Mouse (Mus musculus) testis, adult 2 months (tissue): ENCODE results near the gene Atxn10.

Source experiments
- CTCF ChIP-seq: fragments of 200-500 bp; IDR thresholded peaks from 2 replicates; pipeline ENCODE4 v1.5.1; 2012; ENCODE audit warnings: low read depth, mild to moderate bottlenecking, inconsistent platforms, low read length, moderate library complexity; ENCODE audit not compliant: control insufficient read depth, insufficient read depth, insufficient replicate concordance
- POLR2A ChIP-seq: fragments of 200-500 bp; IDR thresholded peaks from 2 replicates; pipeline ENCODE4 v1.6.1; 2012; ENCODE audit warnings: low read depth, mild to moderate bottlenecking, inconsistent platforms, low read length, moderate library complexity; ENCODE audit not compliant: control insufficient read depth

GRCm38 (mm10) chr15:85458631-85459082 lies 122.6 kb downstream of the Atxn10 start:
- no peak for TF ChIP-seq CTCF
- TF ChIP-seq POLR2A, result no peak
